Mouse (Mus musculus): ENCODE measurements around the gene Npas2. TPM values are rescaled to one million over a fixed set of nuclear protein-coding genes. Genes with fewer than 3 reads are reported as not detected.

Npas2 gene
- polyA plus RNA-seq, 1 experiment from 2014 or later: 0.28 TPM

DNA sequence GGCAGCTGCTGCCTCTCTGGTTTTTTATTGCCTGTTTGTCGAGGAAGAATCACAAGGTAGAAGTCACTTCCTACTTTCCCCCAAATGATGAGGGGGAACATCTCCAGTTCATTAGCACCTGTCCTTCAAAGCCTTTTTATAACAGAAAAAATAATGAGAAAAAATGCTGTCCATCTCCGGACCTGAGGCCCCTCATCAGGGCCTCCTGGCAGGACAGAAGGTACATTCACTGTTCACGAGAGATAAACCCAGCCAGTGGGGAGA is 63.7 kb downstream of the Npas2 start:
- H3K9me3 ChIP-seq (replicated peaks): no peaks in the 10 kb centered on the region
- H3K9ac ChIP-seq: no peak overlapping the region
- WGBS (ENCODE audit: insufficient replicate concordance): 45% methylated on average over 3 of the region's 3 CpGs
- H3K27me3 ChIP-seq: no peaks in the 10 kb centered on the region
- H3K4me1 ChIP-seq (replicated peaks): no peaks in the 10 kb centered on the region
- H3K36me3 ChIP-seq (replicated peaks): no peaks in the 10 kb centered on the region
- ATAC-seq (ENCODE audit: insufficient read depth): no peak
- no peak overlapping the region for H3K4me3 ChIP-seq (replicated peaks)
- H3K4me2 ChIP-seq: no peak overlapping the region
- H3K27ac ChIP-seq (replicated peaks): no peak overlapping the region

DNA sequence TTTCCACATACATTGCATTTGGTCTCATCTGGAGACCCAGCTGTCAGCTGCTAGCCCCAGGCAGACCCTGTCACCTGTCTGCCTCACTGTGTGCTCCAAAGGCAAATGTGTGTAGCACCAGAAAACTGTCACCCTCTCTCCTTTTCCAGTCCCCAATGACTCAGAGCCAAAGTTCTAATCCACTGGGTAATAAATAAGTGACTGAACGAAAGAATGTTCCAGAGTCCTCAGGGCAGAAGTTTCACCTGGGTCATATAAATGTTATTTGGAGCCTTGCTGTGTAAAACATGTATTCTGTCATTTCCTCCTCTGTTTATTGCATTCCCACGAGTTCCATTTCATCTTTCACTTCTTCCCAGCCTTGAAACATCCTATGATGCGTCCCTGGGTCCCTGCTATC is 66.1 kb downstream of the Npas2 start:
- no peaks in the 10 kb centered on the region for H3K36me3 ChIP-seq (replicated peaks)
- no peak overlapping the region for H3K4me3 ChIP-seq (replicated peaks)
- no peak overlapping the region for H3K27ac ChIP-seq (replicated peaks)
- no peaks in the 10 kb centered on the region for H3K4me1 ChIP-seq (replicated peaks)
- no peak overlapping the region for H3K4me2 ChIP-seq
- no peak for ATAC-seq (ENCODE audit: insufficient read depth)
- no peaks in the 10 kb centered on the region for H3K9me3 ChIP-seq (replicated peaks)
- no peaks in the 10 kb centered on the region for H3K27me3 ChIP-seq
- 36% methylated on average over 3 of the region's 3 CpGs for WGBS (ENCODE audit: insufficient replicate concordance)
- H3K9ac ChIP-seq: no peak overlapping the region

DNA sequence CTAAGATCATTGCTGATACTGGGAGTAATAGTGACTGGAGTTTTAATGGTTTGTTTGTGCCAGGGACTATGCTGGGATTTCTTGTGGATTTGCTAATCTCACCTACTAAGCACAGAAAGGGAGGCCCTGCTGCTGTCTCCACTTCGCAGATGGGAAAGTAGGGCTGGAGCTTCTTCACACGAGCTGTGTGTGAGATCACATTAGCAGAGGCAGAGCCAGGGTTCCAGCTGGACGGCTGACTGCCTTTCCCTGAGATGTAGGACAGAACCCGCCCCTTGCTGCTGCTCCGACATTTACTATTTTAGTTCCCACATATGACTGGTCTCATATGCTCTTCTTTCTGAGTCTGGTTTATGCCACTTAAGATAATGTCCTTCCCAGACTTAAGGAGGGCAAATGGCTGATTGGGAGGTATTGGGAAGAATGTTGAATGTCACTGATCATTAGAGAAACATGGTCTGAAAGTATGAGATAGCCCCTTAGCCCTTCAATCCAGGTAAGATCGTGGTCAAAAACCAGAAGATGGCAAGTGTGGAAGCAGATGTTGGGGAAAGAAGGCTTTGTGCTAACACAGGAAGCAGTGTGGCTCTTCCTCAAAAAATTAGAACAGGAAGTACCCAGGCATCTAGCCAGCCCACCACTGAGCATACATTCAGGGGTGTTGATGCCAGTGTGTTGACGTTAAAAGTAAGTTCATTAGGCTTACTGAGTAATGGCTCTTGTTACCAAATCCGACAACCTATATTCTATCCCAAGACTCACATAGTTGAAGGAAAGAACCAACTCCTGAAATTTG is 66.8 kb downstream of the Npas2 start:
- H3K4me1 ChIP-seq (replicated peaks): no peaks in the 10 kb centered on the region
- H3K4me3 ChIP-seq (replicated peaks): no peak overlapping the region
- H3K9me3 ChIP-seq (replicated peaks): no peaks in the 10 kb centered on the region
- 43% methylated on average over 8 of the region's 8 CpGs for WGBS (ENCODE audit: insufficient replicate concordance)
- no peaks in the 10 kb centered on the region for H3K36me3 ChIP-seq (replicated peaks)
- no peak overlapping the region for H3K4me2 ChIP-seq
- no peak overlapping the region for H3K27ac ChIP-seq (replicated peaks)
- no peaks in the 10 kb centered on the region for H3K27me3 ChIP-seq
- no peak overlapping the region for H3K9ac ChIP-seq
- no peak for ATAC-seq (ENCODE audit: insufficient read depth)

DNA sequence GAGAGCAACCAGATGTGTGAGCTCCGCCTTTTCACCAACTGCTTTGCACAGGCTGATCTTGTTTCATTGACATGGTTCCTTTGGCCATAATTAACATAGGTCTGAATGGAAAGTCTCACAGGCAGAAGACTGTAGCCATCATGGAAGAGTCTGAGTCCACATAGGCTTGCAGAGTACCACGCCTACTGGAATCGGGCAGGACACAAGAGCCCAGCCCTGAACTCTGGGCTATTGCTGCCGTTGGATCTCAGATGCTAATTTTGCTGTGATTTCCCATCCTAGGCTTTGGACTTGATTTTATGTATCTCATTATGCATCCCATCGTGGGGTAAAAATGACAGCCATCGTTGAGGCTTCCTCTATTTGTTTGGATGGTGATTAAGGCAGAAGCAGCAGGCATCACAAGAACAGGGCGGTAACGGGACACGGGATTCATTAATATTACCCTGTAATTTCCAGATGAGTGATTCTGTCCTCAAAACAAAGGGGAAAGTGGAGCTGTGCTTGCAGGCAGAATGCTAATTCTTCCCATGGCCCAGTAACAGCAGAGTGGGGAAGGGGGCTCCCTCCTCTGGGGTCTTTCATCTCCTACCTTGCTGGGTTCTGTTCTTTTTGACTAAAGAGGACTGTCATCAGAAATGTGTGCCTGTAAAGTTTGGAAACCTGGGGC is 73.4 kb downstream of the Npas2 start:
- H3K4me3 ChIP-seq (replicated peaks): no peak overlapping the region
- WGBS (ENCODE audit: insufficient replicate concordance): 71% methylated on average over 9 of the region's 9 CpGs

DNA sequence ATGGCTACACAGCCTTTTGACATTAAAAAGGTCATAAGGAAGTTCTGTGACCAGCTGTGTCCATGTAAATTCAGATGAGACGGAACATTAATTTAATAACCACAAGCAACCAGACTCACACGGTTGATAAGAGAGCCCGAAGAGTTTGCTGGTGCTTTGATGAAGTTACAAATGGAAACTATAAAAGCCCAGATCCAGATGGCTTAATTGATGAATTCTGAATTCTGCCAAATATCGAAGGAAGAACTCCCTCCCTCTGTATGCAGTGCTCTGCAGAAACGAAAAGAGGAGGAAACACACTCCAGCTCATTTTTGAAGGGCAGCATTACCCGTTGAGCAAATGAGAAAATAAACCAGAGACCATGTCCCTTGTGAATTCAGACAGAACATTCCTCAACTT is 79.4 kb downstream of the Npas2 start:
- 51% methylated on average over 6 of the region's 6 CpGs for WGBS (ENCODE audit: insufficient replicate concordance)
- no peaks in the 10 kb centered on the region for H3K4me1 ChIP-seq (replicated peaks)
- no peak overlapping the region for H3K4me2 ChIP-seq
- H3K4me3 ChIP-seq (replicated peaks): no peak overlapping the region
- no peak for ATAC-seq (ENCODE audit: insufficient read depth)
- no peaks in the 10 kb centered on the region for H3K27me3 ChIP-seq
- H3K36me3 ChIP-seq (replicated peaks): no peaks in the 10 kb centered on the region
- no peak overlapping the region for H3K9ac ChIP-seq
- no peaks in the 10 kb centered on the region for H3K9me3 ChIP-seq (replicated peaks)
- no peak overlapping the region for H3K27ac ChIP-seq (replicated peaks)

More for the DNA sequence above, 73.4 kb downstream of the Npas2 start:
- H3K9me3 ChIP-seq (replicated peaks): no peaks in the 10 kb centered on the region
- H3K27me3 ChIP-seq: no peaks in the 10 kb centered on the region
- H3K9ac ChIP-seq: no peak overlapping the region
- no peak overlapping the region for H3K4me2 ChIP-seq
- no peak for ATAC-seq (ENCODE audit: insufficient read depth)
- no peaks in the 10 kb centered on the region for H3K36me3 ChIP-seq (replicated peaks)
- no peak overlapping the region for H3K27ac ChIP-seq (replicated peaks)
- H3K4me1 ChIP-seq (replicated peaks): no peaks in the 10 kb centered on the region

DNA sequence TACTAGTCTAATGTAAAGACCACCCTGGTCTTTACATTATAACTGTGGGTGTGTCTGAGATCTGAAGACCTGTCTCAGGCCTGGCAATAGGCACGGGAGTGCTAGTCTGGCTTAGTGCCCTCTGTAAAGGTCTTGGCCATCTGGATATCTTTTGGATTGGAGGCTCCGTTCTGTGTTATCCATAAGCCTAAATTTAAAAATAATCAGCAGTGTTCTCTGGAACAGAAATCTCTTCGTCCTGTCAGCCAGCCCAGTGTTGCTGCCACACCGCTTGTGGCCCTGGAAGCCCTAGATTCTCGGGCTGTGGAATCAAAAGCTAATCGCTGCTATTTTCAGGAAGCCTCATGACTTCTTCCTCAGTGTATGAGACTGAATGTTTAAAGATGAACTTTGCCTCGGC is 86.9 kb downstream of the Npas2 start:
- H3K27me3 ChIP-seq: no peaks in the 10 kb centered on the region
- 69% methylated on average over 7 of the region's 7 CpGs for WGBS (ENCODE audit: insufficient replicate concordance)
- ATAC-seq (ENCODE audit: insufficient read depth): no peak

DNA sequence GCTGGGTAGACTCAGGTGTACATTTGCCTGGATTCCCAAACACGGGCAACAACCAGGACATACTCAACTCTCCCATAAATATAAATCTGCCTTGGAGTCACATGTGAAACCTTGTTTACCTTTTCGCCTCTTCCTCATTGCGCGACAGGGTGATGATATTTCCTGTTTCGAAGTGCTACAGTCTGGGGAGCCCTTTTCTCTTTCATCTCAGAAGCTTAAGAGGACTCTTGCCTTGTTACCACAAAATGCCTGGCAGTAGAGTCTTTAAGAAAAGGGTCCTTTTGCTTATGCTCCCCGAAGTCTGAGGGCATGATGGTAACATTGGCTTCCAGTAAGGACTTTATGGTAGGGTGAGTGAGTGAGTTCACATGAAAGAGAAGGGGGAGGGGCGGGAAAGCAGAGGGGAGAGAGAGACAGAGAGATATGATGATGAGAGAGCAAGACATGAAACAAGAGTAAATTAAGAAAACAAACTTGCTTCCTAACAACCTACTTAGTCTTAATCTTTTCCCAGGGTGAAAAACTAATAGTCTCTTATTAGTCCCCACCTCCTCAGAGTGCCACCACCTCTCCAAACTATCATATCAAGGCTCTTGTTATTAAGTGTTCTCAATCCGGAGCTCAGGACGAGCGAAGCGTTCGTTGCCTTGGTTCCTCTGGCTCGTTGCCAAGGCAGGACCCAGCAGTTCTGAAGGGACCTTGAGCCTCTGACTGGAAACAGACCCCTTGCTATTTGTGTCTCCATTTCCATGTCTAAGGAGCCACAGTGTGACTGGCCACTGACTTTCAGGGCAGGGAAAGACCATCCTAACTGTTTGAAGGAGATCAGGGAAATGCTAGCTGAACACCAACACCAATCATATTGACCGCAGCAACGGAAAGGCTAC is 87.7 kb downstream of the Npas2 start:
- Histone ChIP-seq H3K27ac (replicated peaks) (no peak overlapping the region), H3K4me1 (replicated peaks) (no peaks in the 10 kb centered on the region), H3K27me3 (no peaks in the 10 kb centered on the region), H3K4me2 (no peak overlapping the region), H3K9me3 (replicated peaks) (no peaks in the 10 kb centered on the region), H3K4me3 (replicated peaks) (no peak overlapping the region), H3K36me3 (replicated peaks) (no peaks in the 10 kb centered on the region), H3K9ac (no peak overlapping the region)
- ATAC-seq (ENCODE audit: insufficient read depth): no peak
- 58% methylated on average over 15 of the region's 15 CpGs for WGBS (ENCODE audit: insufficient replicate concordance)

More for the DNA sequence above, 86.9 kb downstream of the Npas2 start:
- H3K4me2 ChIP-seq: no peak overlapping the region
- no peaks in the 10 kb centered on the region for H3K36me3 ChIP-seq (replicated peaks)
- no peak overlapping the region for H3K9ac ChIP-seq
- no peak overlapping the region for H3K4me3 ChIP-seq (replicated peaks)
- H3K9me3 ChIP-seq (replicated peaks): no peaks in the 10 kb centered on the region
- no peaks in the 10 kb centered on the region for H3K4me1 ChIP-seq (replicated peaks)
- H3K27ac ChIP-seq (replicated peaks): no peak overlapping the region

DNA sequence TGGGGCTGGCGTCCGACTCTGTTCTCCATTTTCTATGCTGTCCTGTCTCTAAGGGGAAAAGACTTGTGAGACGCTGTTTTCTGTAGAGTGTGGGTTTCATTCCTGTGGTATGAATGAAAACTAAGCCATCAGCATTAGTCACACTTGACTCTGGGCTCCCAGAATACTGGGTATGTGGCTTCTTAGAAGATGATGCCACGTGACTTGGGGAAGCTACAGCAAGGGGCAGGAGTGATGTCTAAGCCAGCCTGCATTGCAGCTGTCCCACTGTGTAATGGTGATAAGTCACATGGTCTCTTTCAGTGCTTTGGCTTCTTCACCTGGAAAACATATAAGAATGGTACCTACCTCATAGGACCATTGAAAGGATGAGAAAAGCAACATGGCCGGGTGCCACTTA is 88.4 kb downstream of the Npas2 start:
- H3K9ac ChIP-seq: no peak overlapping the region
- no peaks in the 10 kb centered on the region for H3K9me3 ChIP-seq (replicated peaks)
- WGBS (ENCODE audit: insufficient replicate concordance): 73% methylated on average over 5 of the region's 5 CpGs
- no peaks in the 10 kb centered on the region for H3K4me1 ChIP-seq (replicated peaks)
- no peak for ATAC-seq (ENCODE audit: insufficient read depth)
- no peak overlapping the region for H3K4me2 ChIP-seq
- H3K27me3 ChIP-seq: no peaks in the 10 kb centered on the region
- H3K27ac ChIP-seq (replicated peaks): no peak overlapping the region
- no peak overlapping the region for H3K4me3 ChIP-seq (replicated peaks)
- H3K36me3 ChIP-seq (replicated peaks): no peaks in the 10 kb centered on the region

DNA sequence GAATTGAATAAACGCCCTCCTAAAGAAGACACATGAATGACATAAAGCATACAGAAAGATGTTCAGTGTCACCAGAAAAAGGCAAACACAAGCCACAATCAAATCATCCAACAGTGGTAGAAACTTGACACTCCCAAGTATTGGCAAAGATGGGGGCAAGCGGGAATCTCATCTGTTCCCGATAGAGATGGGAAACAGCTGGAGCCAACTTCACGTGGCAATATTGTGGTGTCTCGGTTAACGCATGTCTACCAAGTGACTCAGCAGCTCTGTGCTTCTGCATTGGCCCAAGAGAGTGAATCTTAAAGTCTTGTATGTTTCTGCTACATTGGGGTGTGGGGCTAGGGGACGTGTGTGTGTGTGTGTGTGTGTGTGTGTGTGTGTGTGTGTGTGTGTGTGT is 89.8 kb downstream of the Npas2 start:
- WGBS (ENCODE audit: insufficient replicate concordance): 60% methylated on average over 7 of the region's 7 CpGs

DNA sequence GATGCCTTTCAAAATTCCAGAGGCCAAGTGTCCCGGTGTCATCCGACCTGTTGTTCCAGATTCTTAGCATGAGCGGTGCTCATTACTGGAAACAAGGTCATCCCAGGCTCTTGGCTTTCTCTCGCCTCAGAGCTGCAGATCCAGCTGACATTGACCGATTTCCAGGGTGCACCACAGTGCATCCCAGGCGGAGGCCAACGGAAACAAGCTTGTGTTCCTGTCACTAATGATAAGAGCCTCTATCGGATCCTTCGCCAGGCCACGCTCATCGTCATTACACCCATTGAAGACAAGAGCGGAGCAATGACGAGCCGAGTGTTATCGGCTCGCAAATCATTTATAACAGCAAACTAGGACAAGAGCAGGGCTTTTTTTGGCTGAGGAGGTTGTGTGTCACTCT is 91.3 kb downstream of the Npas2 start:
- H3K36me3 ChIP-seq (replicated peaks): no peaks in the 10 kb centered on the region
- WGBS (ENCODE audit: insufficient replicate concordance): 68% methylated on average over 16 of the region's 16 CpGs
- no peaks in the 10 kb centered on the region for H3K9me3 ChIP-seq (replicated peaks)
- no peak overlapping the region for H3K4me3 ChIP-seq (replicated peaks)
- no peak for ATAC-seq (ENCODE audit: insufficient read depth)
- no peaks in the 10 kb centered on the region for H3K4me1 ChIP-seq (replicated peaks)
- H3K27ac ChIP-seq (replicated peaks): no peak overlapping the region
- H3K9ac ChIP-seq: no peak overlapping the region
- H3K27me3 ChIP-seq: no peaks in the 10 kb centered on the region
- H3K4me2 ChIP-seq: no peak overlapping the region

More for the DNA sequence above, 89.8 kb downstream of the Npas2 start:
- H3K36me3 ChIP-seq (replicated peaks): no peaks in the 10 kb centered on the region
- H3K9ac ChIP-seq: no peak overlapping the region
- no peaks in the 10 kb centered on the region for H3K4me1 ChIP-seq (replicated peaks)
- no peaks in the 10 kb centered on the region for H3K27me3 ChIP-seq
- no peaks in the 10 kb centered on the region for H3K9me3 ChIP-seq (replicated peaks)
- H3K27ac ChIP-seq (replicated peaks): no peak overlapping the region
- ATAC-seq (ENCODE audit: insufficient read depth): no peak
- H3K4me2 ChIP-seq: no peak overlapping the region
- no peak overlapping the region for H3K4me3 ChIP-seq (replicated peaks)

DNA sequence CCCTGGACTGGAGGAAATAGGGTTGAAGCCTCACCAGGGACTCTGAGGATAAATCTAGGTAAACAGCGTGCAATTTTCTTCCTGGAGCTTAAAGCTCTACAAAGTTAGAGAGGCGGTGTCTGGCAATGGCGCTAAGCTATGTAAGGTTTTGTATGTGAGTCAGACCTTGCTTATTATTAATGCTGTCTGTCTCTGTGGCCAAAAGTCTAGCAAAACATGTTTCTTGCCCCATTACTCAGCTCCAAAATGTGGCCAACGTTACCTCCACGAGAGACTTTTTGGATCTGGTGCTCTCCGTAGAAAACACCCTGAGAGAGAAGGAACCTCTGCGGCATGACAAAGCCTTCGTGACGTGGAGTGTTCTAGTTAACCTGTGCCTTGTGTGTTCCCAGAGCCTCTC is 93.5 kb downstream of the Npas2 start:
- H3K4me3 ChIP-seq (replicated peaks): no peak overlapping the region
- no peaks in the 10 kb centered on the region for H3K4me1 ChIP-seq (replicated peaks)
- 78% methylated on average over 9 of the region's 9 CpGs for WGBS (ENCODE audit: insufficient replicate concordance)
- H3K27me3 ChIP-seq: no peaks in the 10 kb centered on the region
- H3K27ac ChIP-seq (replicated peaks): no peak overlapping the region
- H3K9ac ChIP-seq: no peak overlapping the region
- H3K4me2 ChIP-seq: no peak overlapping the region
- no peaks in the 10 kb centered on the region for H3K36me3 ChIP-seq (replicated peaks)
- ATAC-seq (ENCODE audit: insufficient read depth): no peak
- H3K9me3 ChIP-seq (replicated peaks): no peaks in the 10 kb centered on the region
